Mouse (Mus musculus): Measurements from ENCODE around the gene Gm20388. TPM values are rescaled to one million over a fixed set of nuclear protein-coding genes. Genes with fewer than 3 reads are reported as not detected.
A peak's percentile ranks its signal among the peaks of the same experiment; 100 is the strongest.

The Gm20388 gene
- polyA plus RNA-seq, 2 experiments: 8.5 TPM; not detected in 1

DNA sequence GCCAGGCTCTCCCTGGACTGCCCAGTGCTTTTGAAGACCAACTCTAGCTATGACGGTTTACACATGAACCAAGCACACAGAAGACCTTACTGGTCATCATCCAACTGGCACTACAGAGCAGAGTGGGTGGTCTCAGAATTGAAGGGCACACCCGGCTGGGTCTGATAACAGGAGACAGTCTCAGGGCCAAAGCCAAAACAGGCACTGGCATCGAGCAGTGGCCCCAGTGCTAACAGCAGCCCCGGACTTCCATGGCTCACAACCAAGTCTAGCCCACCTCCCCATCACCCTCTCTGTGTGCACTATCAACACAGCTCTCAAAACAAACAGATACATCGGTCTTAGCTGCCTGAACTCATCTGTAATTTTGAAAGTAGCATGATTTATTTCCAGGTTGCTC lies 1995.2 kb downstream of the Gm20388 start:
- DNase-seq (ENCODE audit: low read depth in 3 of 3, low spot score in 3 of 3): no peak
- WGBS (ENCODE audit: insufficient replicate concordance): 12% methylated on average over 5 of the region's 5 CpGs
- no peaks in the 10 kb centered on the region for H3K27me3 ChIP-seq (ENCODE audit: control insufficient read depth, insufficient read depth, low read length)
- peak overlapping the region; percentile 70 for H3K4me2 ChIP-seq (ENCODE audit: low read depth)
- H3K27ac ChIP-seq: peak overlapping the region; percentile 63
- peaks cover 41 to 49% of the 10 kb centered on the region in 2 experiments for H3K4me1 ChIP-seq (replicated peaks; ENCODE audit: control insufficient read depth in 2 of 2, insufficient read depth in 2 of 2, low read length in 1 of 2)
- TF ChIP-seq CTCF (IDR thresholded peaks at IDR 0.05; ENCODE audit: low read depth): no peak
- TF ChIP-seq EP300 (IDR thresholded peaks at IDR 0.05; ENCODE audit: low read depth): no peak
- ATAC-seq (ENCODE audit: insufficient read depth): no peak
- H3K9ac ChIP-seq (replicated peaks): peak overlapping the region; percentile 84
- H3K9me3 ChIP-seq (ENCODE audit: control insufficient read depth, low read length): no peaks in the 10 kb centered on the region
- peaks cover 16% of the 10 kb centered on the region for H3K36me3 ChIP-seq (replicated peaks; ENCODE audit: control insufficient read depth, insufficient read depth, low read depth)
- H3K4me3 ChIP-seq (ENCODE audit: insufficient read depth in 1 of 2, low read depth in 2 of 2, low read length in 2 of 2): peak overlapping the region; percentile 72 to 77

DNA sequence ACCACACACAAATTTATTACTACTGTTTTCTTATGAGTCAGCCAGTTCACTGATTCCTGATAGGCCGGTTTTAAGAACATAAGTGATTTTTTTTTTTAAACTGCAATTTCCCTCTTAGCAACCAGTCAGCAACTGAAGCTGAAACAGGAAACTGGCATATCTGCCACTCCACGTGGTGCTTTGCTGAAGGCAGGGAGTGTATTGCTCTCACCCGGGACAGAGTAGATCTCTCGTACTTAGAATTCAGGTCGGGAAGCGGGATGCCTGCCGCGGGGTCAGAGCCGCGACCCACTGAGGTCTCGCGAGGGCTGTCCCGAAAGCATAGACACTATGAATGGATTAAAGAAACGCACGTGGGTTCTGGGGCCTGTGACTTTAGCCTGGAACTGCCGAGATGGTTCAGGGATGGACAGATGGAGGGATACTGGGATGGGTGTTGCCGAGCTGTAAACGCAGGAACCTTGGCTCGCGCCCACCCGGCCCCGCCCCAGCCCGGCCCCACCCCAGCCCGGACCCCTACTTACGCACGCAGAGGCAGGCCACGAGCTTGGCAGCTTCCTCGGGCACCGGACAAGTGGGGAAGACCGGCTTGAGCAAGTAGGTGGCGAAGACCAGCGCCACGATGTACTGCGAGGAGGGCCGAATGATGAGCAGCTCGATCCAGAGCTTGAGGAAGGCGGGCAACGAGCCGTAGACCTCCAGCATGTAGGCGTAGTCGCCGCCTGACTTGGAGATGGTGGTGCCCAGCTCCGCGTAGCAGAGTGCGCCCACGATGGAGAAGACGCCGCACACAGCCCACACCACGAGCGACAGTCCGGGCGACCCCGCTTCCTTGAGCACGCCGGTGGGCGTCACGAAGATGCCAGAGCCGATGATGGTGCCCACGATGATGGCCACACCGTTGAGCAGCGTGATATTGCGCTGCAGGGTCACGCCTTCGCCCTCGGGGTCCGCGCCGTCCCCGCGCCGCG lies 1996.2 kb downstream of the Gm20388 start:
- peaks cover 32 to 39% of the 10 kb centered on the region in 2 experiments for H3K4me1 ChIP-seq (replicated peaks; ENCODE audit: control insufficient read depth in 2 of 2, insufficient read depth in 2 of 2, low read length in 1 of 2)
- TF ChIP-seq CTCF (IDR thresholded peaks at IDR 0.05; ENCODE audit: low read depth) (no peak), EP300 (IDR thresholded peaks at IDR 0.05; ENCODE audit: low read depth) (no peak)
- no peaks in the 10 kb centered on the region for H3K9me3 ChIP-seq (ENCODE audit: control insufficient read depth, low read length)
- no peaks in the 10 kb centered on the region for H3K27me3 ChIP-seq (ENCODE audit: control insufficient read depth, insufficient read depth, low read length)
- DNase-seq (ENCODE audit: low read depth in 3 of 3, low spot score in 3 of 3) (peak in 1 of 3 experiments; percentile 51), ATAC-seq (ENCODE audit: insufficient read depth) (peak; percentile 46)
- under 1% methylated on average over 72 of the region's 72 CpGs for WGBS (ENCODE audit: insufficient replicate concordance)
- H3K9ac ChIP-seq (replicated peaks): peak overlapping the region; percentile 84
- peaks cover 16% of the 10 kb centered on the region for H3K36me3 ChIP-seq (replicated peaks; ENCODE audit: control insufficient read depth, insufficient read depth, low read depth)
- peak overlapping the region; percentile 63 for H3K27ac ChIP-seq
- peak overlapping the region; percentile 70 for H3K4me2 ChIP-seq (ENCODE audit: low read depth)
- peak overlapping the region; percentile 72 to 77 for H3K4me3 ChIP-seq (ENCODE audit: insufficient read depth in 1 of 2, low read depth in 2 of 2, low read length in 2 of 2)

DNA sequence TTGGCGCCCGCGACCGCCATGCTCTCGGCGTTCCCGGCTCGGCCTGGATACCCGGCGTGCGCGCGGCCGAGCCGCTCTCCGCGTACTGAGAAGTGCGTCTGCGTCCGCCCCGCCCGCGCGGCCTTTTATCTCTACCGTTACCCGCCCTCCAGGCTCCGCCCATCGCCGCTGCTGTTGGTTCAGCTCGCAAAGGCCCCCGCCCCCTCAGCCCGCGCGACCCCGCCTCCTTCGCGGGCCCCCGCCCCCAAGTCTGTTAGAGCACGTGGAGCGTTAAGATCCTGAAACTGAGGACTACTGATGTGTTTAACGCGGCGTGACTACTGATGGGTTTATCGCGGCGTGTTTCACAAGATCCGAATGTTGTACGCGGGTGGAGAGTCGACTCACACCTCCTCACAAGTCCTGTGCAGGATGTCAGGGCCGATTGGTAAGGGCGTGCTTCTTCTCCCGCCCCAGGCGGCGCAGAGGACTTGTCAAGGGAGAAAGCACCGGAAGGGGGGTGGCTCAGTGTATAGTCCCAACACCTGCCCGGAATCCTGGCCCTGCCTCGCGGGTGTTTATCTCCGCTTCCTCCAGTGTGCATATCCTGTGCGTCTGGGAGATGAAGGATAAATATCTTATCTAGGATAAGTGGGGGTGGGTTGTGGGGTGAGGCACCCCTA lies 1997.1 kb downstream of the Gm20388 start, which contains the start of gene Slc7a5:
Gene Slc7a5, minus strand, starts transcription at position 108 of the 662 bp plus-strand sequence.
- Histone ChIP-seq H3K36me3 (replicated peaks; ENCODE audit: control insufficient read depth, insufficient read depth, low read depth) (peaks cover 16% of the 10 kb centered on the region), H3K9ac (replicated peaks) (peak within 1 kb of the TSS; percentile 84), H3K4me3 (ENCODE audit: insufficient read depth in 1 of 2, low read depth in 2 of 2, low read length in 2 of 2) (peak within 1 kb of the TSS; percentile 72 to 77), H3K27ac (peak within 1 kb of the TSS; percentile 40), H3K4me2 (ENCODE audit: low read depth) (peak within 1 kb of the TSS; percentile 70), H3K4me1 (replicated peaks; ENCODE audit: control insufficient read depth in 2 of 2, insufficient read depth in 2 of 2, low read length in 1 of 2) (peaks cover 34 to 40% of the 10 kb centered on the region in 2 experiments), H3K27me3 (ENCODE audit: control insufficient read depth, insufficient read depth, low read length) (no peaks in the 10 kb centered on the region), H3K9me3 (ENCODE audit: control insufficient read depth, low read length) (no peaks in the 10 kb centered on the region)
- DNase-seq (ENCODE audit: low read depth in 3 of 3, low spot score in 3 of 3) (peak; percentile 90 to 94 (median 92)), ATAC-seq (ENCODE audit: insufficient read depth) (peak; percentile 90)
- 0% methylated on average over 61 of the region's 61 CpGs for WGBS (ENCODE audit: insufficient replicate concordance)
- TF ChIP-seq EP300 (IDR thresholded peaks at IDR 0.05; ENCODE audit: low read depth) (no peak), CTCF (IDR thresholded peaks at IDR 0.05; ENCODE audit: low read depth) (no peak)

- no peaks in the 10 kb centered on the region for H3K27me3 ChIP-seq (ENCODE audit: control insufficient read depth, insufficient read depth, low read length)
- H3K4me3 ChIP-seq (ENCODE audit: insufficient read depth in 1 of 2, low read depth in 2 of 2, low read length in 2 of 2): peak overlapping the region; percentile 58 to 77
- H3K9me3 ChIP-seq (ENCODE audit: control insufficient read depth, low read length): no peaks in the 10 kb centered on the region
- ATAC-seq (ENCODE audit: insufficient read depth) (no peak), DNase-seq (ENCODE audit: low read depth in 3 of 3, low spot score in 3 of 3) (no peak)
- H3K4me2 ChIP-seq (ENCODE audit: low read depth): peak overlapping the region; percentile 70
- peak overlapping the region; percentile 6; the same call in 1 of the 2 replicates for H3K27ac ChIP-seq
- H3K9ac ChIP-seq (replicated peaks): peak overlapping the region; percentile 50
- whole genome bisulfite sequencing (ENCODE audit: insufficient replicate concordance): 23% methylated on average over 8 of the region's 8 CpGs
- peaks cover 36 to 45% of the 10 kb centered on the region in 2 experiments for H3K4me1 ChIP-seq (replicated peaks; ENCODE audit: control insufficient read depth in 2 of 2, insufficient read depth in 2 of 2, low read length in 1 of 2)
- peaks cover 16% of the 10 kb centered on the region for H3K36me3 ChIP-seq (replicated peaks; ENCODE audit: control insufficient read depth, insufficient read depth, low read depth)
- TF ChIP-seq EP300 (IDR thresholded peaks at IDR 0.05; ENCODE audit: low read depth): no peak
- TF ChIP-seq CTCF (IDR thresholded peaks at IDR 0.05; ENCODE audit: low read depth): no peak
These were observed 1997.9 kb downstream of the Gm20388 start for GRCm38 (mm10) chr8:121908378-121909147.

All from liver, embryonic 14.5 days (tissue).